Mouse (Mus musculus): ENCODE measurements around the gene Etv6.

Etv6 gene

GRCm38 (mm10) chr6:134208180-134208952 is 172.9 kb downstream of the Etv6 start:
- DNase-seq (ENCODE audit: low spot score in 2 of 2), result no peak

- no peak for DNase-seq (ENCODE audit: low spot score in 2 of 2)
Measured at GRCm38 (mm10) chr6:134210675-134211457, 175.4 kb downstream of the Etv6 start.

- DNase-seq (ENCODE audit: low spot score in 2 of 2), result no peak
Measured at GRCm38 (mm10) chr6:134211458-134211776, 175.9 kb downstream of the Etv6 start.

GRCm38 (mm10) chr6:134217747-134218146 is 182.2 kb downstream of the Etv6 start:
- no peak for DNase-seq (ENCODE audit: low spot score in 2 of 2)

GRCm38 (mm10) chr6:134218441-134218840 is 182.9 kb downstream of the Etv6 start:
- no peak for DNase-seq (ENCODE audit: low spot score in 2 of 2)

GRCm38 (mm10) chr6:134219358-134219757 is 183.9 kb downstream of the Etv6 start:
- DNase-seq (ENCODE audit: low spot score in 2 of 2), result no peak

GRCm38 (mm10) chr6:134220209-134220777 is 184.8 kb downstream of the Etv6 start:
- DNase-seq (ENCODE audit: low spot score in 2 of 2), result peak; percentile 70 to 73

- DNase-seq (ENCODE audit: low spot score in 2 of 2), result no peak
Measured at GRCm38 (mm10) chr6:134222248-134222929, 186.9 kb downstream of the Etv6 start.

- no peak for DNase-seq (ENCODE audit: low spot score in 2 of 2)
Measured at GRCm38 (mm10) chr6:134225564-134225963, 190.1 kb downstream of the Etv6 start.

GRCm38 (mm10) chr6:134226349-134227169 is 191.1 kb downstream of the Etv6 start:
- no peak for DNase-seq (ENCODE audit: low spot score in 2 of 2)

GRCm38 (mm10) chr6:134236311-134236710 is 200.8 kb downstream of the Etv6 start:
- DNase-seq (ENCODE audit: low spot score in 2 of 2), result no peak

GRCm38 (mm10) chr6:134238455-134238854 is 203.0 kb downstream of the Etv6 start:
- no peak for DNase-seq (ENCODE audit: low spot score in 2 of 2)

GRCm38 (mm10) chr6:134240988-134241387 is 205.5 kb downstream of the Etv6 start:
- no peak for DNase-seq (ENCODE audit: low spot score in 2 of 2)

- no peak for DNase-seq (ENCODE audit: low spot score in 2 of 2)
Measured at GRCm38 (mm10) chr6:134243119-134243518, 207.6 kb downstream of the Etv6 start.

- DNase-seq (ENCODE audit: low spot score in 2 of 2), result no peak
Measured at GRCm38 (mm10) chr6:134243546-134243945, 208.0 kb downstream of the Etv6 start.

GRCm38 (mm10) chr6:134244071-134244470 is 208.6 kb downstream of the Etv6 start:
- DNase-seq (ENCODE audit: low spot score in 2 of 2), result no peak

- DNase-seq (ENCODE audit: low spot score in 2 of 2), result no peak
Measured at GRCm38 (mm10) chr6:134246109-134246508, 210.6 kb downstream of the Etv6 start.

- DNase-seq (ENCODE audit: low spot score in 2 of 2), result no peak
Measured at GRCm38 (mm10) chr6:134247324-134247723, 211.8 kb downstream of the Etv6 start.

- no peak for DNase-seq (ENCODE audit: low spot score in 2 of 2)
Measured at GRCm38 (mm10) chr6:134248720-134249119, 213.2 kb downstream of the Etv6 start.

GRCm38 (mm10) chr6:134250764-134251163 is 215.3 kb downstream of the Etv6 start:
- DNase-seq (ENCODE audit: low spot score in 2 of 2), result no peak

GRCm38 (mm10) chr6:134251364-134251763 is 215.9 kb downstream of the Etv6 start:
- DNase-seq (ENCODE audit: low spot score in 2 of 2), result no peak

Measured in spleen, postnatal 36 days (tissue).